Mouse (Mus musculus) MEL (cell line): ENCODE measurements at regions not wholly inside any gene's neighbourhood (a gene's known extent, or its start where the extent isn't known, plus 50 kb on each side); places are given as distances from the start of the nearest gene placed in this dataset.

ENCODE experiments used
- CTCF ChIP-seq, 3 experiments: IDR thresholded peaks in 2 of 3; conservative IDR thresholded peaks in 1 of 3; 2 replicates each; pipeline ENCODE4 v1.5.1; 2011 to 2012; ENCODE audit warnings: low read length in 3 of 3, low read depth in 2 of 3, mild to moderate bottlenecking in 2 of 3, improper control_type of control experiment in 1 of 3, inconsistent platforms in 1 of 3, mixed read lengths in 1 of 3, moderate library complexity in 1 of 3; ENCODE audit not compliant: control insufficient read depth in 1 of 3, insufficient read depth in 1 of 3, poor library complexity in 1 of 3, severe bottlenecking in 1 of 3
- ELF1 ChIP-seq: IDR thresholded peaks from 2 replicates; pipeline ENCODE4 v1.6.1; 2014; ENCODE audit warnings: low read depth, mild to moderate bottlenecking, inconsistent platforms, low read length, improper control_type of control experiment, moderate library complexity
- EP300 ChIP-seq, 2 experiments: IDR thresholded peaks; 2 replicates each; pipeline ENCODE4 v1.6.1; 2011; ENCODE audit warnings: improper control_type of control experiment in 2 of 2, low read length in 2 of 2, low read depth in 1 of 2, mild to moderate bottlenecking in 1 of 2
- ETS1 ChIP-seq: IDR thresholded peaks from 2 replicates; pipeline ENCODE4 v1.6.1; 2012; ENCODE audit warnings: low read depth, mild to moderate bottlenecking, inconsistent platforms, low read length, improper control_type of control experiment, moderate library complexity
- MEF2A ChIP-seq: IDR thresholded peaks from 2 replicates; pipeline ENCODE4 v1.6.1; 2014; ENCODE audit warnings: low read depth, mild to moderate bottlenecking, inconsistent platforms, low read length, improper control_type of control experiment; ENCODE audit not compliant: poor library complexity, insufficient replicate concordance, severe bottlenecking; ENCODE audit errors: extremely low read depth
- POLR2A ChIP-seq, 2 experiments: IDR thresholded peaks; 2 replicates each; pipeline ENCODE4 v1.6.1; 2011 to 2012; ENCODE audit warnings: low read length in 2 of 2, mild to moderate bottlenecking in 2 of 2, control low read depth in 1 of 2, improper control_type of control experiment in 1 of 2, low read depth in 1 of 2, moderate library complexity in 1 of 2; ENCODE audit not compliant: control insufficient read depth in 1 of 2, insufficient read depth in 1 of 2, poor library complexity in 1 of 2
- POLR2AphosphoS2 ChIP-seq: IDR thresholded peaks from 2 replicates; pipeline ENCODE4 v1.6.1; 2011; ENCODE audit warnings: low read length, improper control_type of control experiment
- RCOR1 ChIP-seq: IDR thresholded peaks from 2 replicates; pipeline ENCODE4 v1.6.1; 2012; ENCODE audit warnings: low read depth, mild to moderate bottlenecking, inconsistent platforms, low read length, improper control_type of control experiment

- TF ChIP-seq ETS1 (no peak), MEF2A (no peak), POLR2A (IDR thresholded peaks at IDR 0.05; ENCODE audit: control insufficient read depth in 1 of 2, insufficient read depth in 1 of 2, low read depth in 1 of 2, low read length in 2 of 2, poor library complexity in 1 of 2) (no peak), RCOR1 (no peak), ELF1 (no peak), EP300 (IDR thresholded peaks at IDR 0.05; ENCODE audit: low read depth in 1 of 2, low read length in 2 of 2) (no peak), POLR2AphosphoS2 (no peak), CTCF (IDR thresholded peaks at IDR 0.05 in 2 of 3, conservative IDR thresholded peaks at IDR 0.05 in 1 of 3; ENCODE audit: control insufficient read depth in 1 of 3, insufficient read depth in 1 of 3, low read depth in 2 of 3, low read length in 3 of 3, poor library complexity in 1 of 3, severe bottlenecking in 1 of 3) (no peak)
Observed at GRCm38 (mm10) chr3:35324186-35324585, 429.7 kb upstream of the Atp11b start.
